In the genomic region with DNA sequence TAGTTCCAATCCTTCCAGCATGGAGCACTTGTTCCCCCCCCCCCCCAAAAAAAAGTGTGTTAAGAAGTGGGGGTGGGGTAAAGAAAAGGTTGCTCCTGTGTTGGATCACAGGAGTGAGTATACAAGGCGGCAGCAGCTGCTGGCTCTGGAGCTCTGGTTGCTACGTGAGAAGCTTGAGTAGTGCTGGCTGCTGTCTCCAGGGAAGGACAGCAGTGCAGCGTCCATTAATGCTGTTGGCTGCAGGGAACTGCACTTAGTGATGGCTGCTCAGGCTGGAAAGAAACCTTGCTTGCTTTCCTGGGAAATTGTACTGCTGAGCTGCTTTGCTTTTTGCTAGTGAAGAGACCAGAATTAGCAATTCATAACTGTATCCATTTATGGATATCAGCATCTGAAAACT, we compare ENCODE assay signal across 7 mouse cellular contexts. TPM values are rescaled to one million over a fixed set of nuclear protein-coding genes. Genes with fewer than 3 reads are reported as not detected.
A peak's percentile ranks its signal among the peaks of the same experiment; 100 is the strongest.
DNase-seq lines count a peak whose midpoint lies in the region; ATAC-seq and TF ChIP-seq lines count a peak whose summit lies in the region.

No protein-coding gene starts in this region.

- H3K27me3 ChIP-seq in ES-Bruce4 (ENCODE audit: control insufficient read depth, insufficient read depth, low read length, poor library complexity, severe bottlenecking) = no peaks in the 10 kb centered on the region
- H3K27me3 ChIP-seq in embryonic facial prominence, embryonic 12.5 days = no peaks in the 10 kb centered on the region
- H3K27me3 ChIP-seq in heart, embryonic 14.5 days (ENCODE audit: control insufficient read depth, insufficient read depth, low read length) = no peaks in the 10 kb centered on the region
- H3K27me3 ChIP-seq in midbrain, embryonic 10.5 days (ENCODE audit: low read depth, poor library complexity, severe bottlenecking) = no peaks in the 10 kb centered on the region

- no peak for TF ChIP-seq EP300 in ES-Bruce4 (IDR thresholded peaks at IDR 0.05; ENCODE audit: insufficient read depth, low read depth, low read length)

- peak; percentile 73 for DNase-seq in 3T3-L1 (ENCODE audit: low read depth, low spot score)
- peak in 1 of 2 experiments; percentile 18 for DNase-seq in layer of hippocampus, adult 2 months (ENCODE audit: low spot score in 2 of 2)
- DNase-seq in midbrain, embryonic 10.5 days (ENCODE audit: low spot score) = peak; percentile 56
- DNase-seq in telencephalon, adult 2 months (ENCODE audit: low read depth, low spot score) = peak; percentile 12

- no peaks in the 10 kb centered on the region for H3K4me1 ChIP-seq in ES-Bruce4 (ENCODE audit: control insufficient read depth, insufficient read depth, low read length)
- peaks cover 38% of the 10 kb centered on the region; the same call in 1 of the 2 replicates for H3K4me1 ChIP-seq in embryonic facial prominence, embryonic 12.5 days
- peaks cover 5 to 49% of the 10 kb centered on the region in 2 experiments; a peak in 3 of 4 replicates for H3K4me1 ChIP-seq in heart, embryonic 14.5 days (ENCODE audit: control insufficient read depth in 2 of 2, insufficient read depth in 2 of 2, low read length in 2 of 2)
- H3K4me1 ChIP-seq in midbrain, embryonic 10.5 days = peaks cover 78% of the 10 kb centered on the region

- 5% methylated on average over 3 of the region's 3 CpGs for WGBS in embryonic facial prominence, embryonic 12.5 days
- WGBS in heart, embryonic 14.5 days = 2% methylated on average over 3 of the region's 3 CpGs
- WGBS in midbrain, embryonic 10.5 days = 0% methylated on average over 3 of the region's 3 CpGs

- H3K4me3 ChIP-seq in ES-Bruce4 (ENCODE audit: low read depth, low read length) = peak overlapping the region; percentile 54
- peak overlapping the region; percentile 90 for H3K4me3 ChIP-seq in embryonic facial prominence, embryonic 12.5 days
- peak overlapping the region; percentile 22 to 96 for H3K4me3 ChIP-seq in heart, embryonic 14.5 days (ENCODE audit: control insufficient read depth in 1 of 2, insufficient read depth in 1 of 2, low read depth in 1 of 2, low read length in 2 of 2)
- H3K4me3 ChIP-seq in layer of hippocampus, adult 2 months = peak overlapping the region; percentile 68
- H3K4me3 ChIP-seq in midbrain, embryonic 10.5 days = peak overlapping the region; percentile 99

- H3K36me3 ChIP-seq in ES-Bruce4 (ENCODE audit: control insufficient read depth, insufficient read depth, low read length, poor library complexity, severe bottlenecking) = peaks cover 3% of the 10 kb centered on the region
- no peaks in the 10 kb centered on the region for H3K36me3 ChIP-seq in embryonic facial prominence, embryonic 12.5 days
- H3K36me3 ChIP-seq in heart, embryonic 14.5 days (ENCODE audit: control insufficient read depth, insufficient read depth, low read length) = peaks cover 12% of the 10 kb centered on the region; the same call in 1 of the 2 replicates
- H3K36me3 ChIP-seq in midbrain, embryonic 10.5 days = peaks cover 7% of the 10 kb centered on the region

- peak overlapping the region; percentile 80 for H3K4me2 ChIP-seq in embryonic facial prominence, embryonic 12.5 days (replicated peaks)
- peak overlapping the region; percentile 75 for H3K4me2 ChIP-seq in heart, embryonic 14.5 days (ENCODE audit: low read length)

- no peak for ATAC-seq in embryonic facial prominence, embryonic 12.5 days (ENCODE audit: insufficient number of reproducible peaks, insufficient read depth, low FRiP score, low TSS enrichment)
- no peak for ATAC-seq in heart, embryonic 14.5 days (ENCODE audit: insufficient number of reproducible peaks, insufficient read depth, low FRiP score, low read depth)

- H3K9ac ChIP-seq in ES-Bruce4 (ENCODE audit: low read depth, poor library complexity, severe bottlenecking) = no peak overlapping the region
- H3K9ac ChIP-seq in embryonic facial prominence, embryonic 12.5 days = peak overlapping the region; percentile 59
- H3K9ac ChIP-seq in heart, embryonic 14.5 days (ENCODE audit: low read length) = peak overlapping the region; percentile 100

- no peaks in the 10 kb centered on the region for H3K9me3 ChIP-seq in ES-Bruce4 (replicated peaks; ENCODE audit: control insufficient read depth, insufficient read depth, low read length, poor library complexity, severe bottlenecking)
- no peaks in the 10 kb centered on the region for H3K9me3 ChIP-seq in embryonic facial prominence, embryonic 12.5 days
- no peaks in the 10 kb centered on the region for H3K9me3 ChIP-seq in heart, embryonic 14.5 days (ENCODE audit: control insufficient read depth, low read length)
- H3K9me3 ChIP-seq in midbrain, embryonic 10.5 days (replicated peaks) = no peaks in the 10 kb centered on the region

- TF ChIP-seq POLR2A in ES-Bruce4 (IDR thresholded peaks at IDR 0.05; ENCODE audit: insufficient read depth, low read length) = no peak

- no peak overlapping the region for H3K27ac ChIP-seq in ES-Bruce4 (ENCODE audit: insufficient read depth, low read length)
- 0 out of 2 replicates have a peak overlapping the region, but pooled peaks have one; percentile 41 for H3K27ac ChIP-seq in embryonic facial prominence, embryonic 12.5 days
- peak overlapping the region; percentile 9 to 41; a peak in 1 of 4 replicates for H3K27ac ChIP-seq in heart, embryonic 14.5 days (replicated peaks in 1 of 2; ENCODE audit: control insufficient read depth in 1 of 2, insufficient read depth in 1 of 2, low read depth in 2 of 2, low read length in 2 of 2)
- H3K27ac ChIP-seq in layer of hippocampus, adult 2 months = peak overlapping the region; percentile 98
- peak overlapping the region; percentile 98 for H3K27ac ChIP-seq in midbrain, embryonic 10.5 days (replicated peaks)

- no peak for TF ChIP-seq CTCF in ES-Bruce4 (IDR thresholded peaks at IDR 0.05; ENCODE audit: low read depth, low read length)
- 0 out of 2 replicates have a peak, but pooled peaks have one; percentile 9 for TF ChIP-seq CTCF in layer of hippocampus, adult 2 months (conservative IDR thresholded peaks at IDR 0.05)

RNA-seq across cellular contexts. Expression of gene Setd5, which starts 2.3 kb away (rescaled TPM):
- 228 and 233 TPM in 2 replicates for polyA plus RNA-seq in ES-Bruce4 (2011; ENCODE audit: insufficient read depth, insufficient read length, low read depth, missing spikeins)
- 73.7 and 77.6 TPM in 2 replicates for polyA plus RNA-seq in embryonic facial prominence, embryonic 12.5 days (2016; fragmentation: Nextera tagmentation; extraction: Ambion mirVana)
- polyA plus RNA-seq in heart, embryonic 14.5 days (2014; fragmentation: Nextera tagmentation; extraction: Ambion mirVana) = 57.0 and 59.1 TPM in 2 replicates
- 100 to 1,000 TPM; 110 to 113 TPM for total RNA-seq in layer of hippocampus, adult 2 months (2021)
- polyA plus RNA-seq in midbrain, embryonic 10.5 days (2016; fragmentation: Nextera tagmentation; extraction: Ambion mirVana) = 74.3 and 79.0 TPM in 2 replicates

RNA-seq across cellular contexts. Expression of gene Thumpd3, which starts 33.5 kb away (rescaled TPM):
- 77.5 and 79.8 TPM in 2 replicates for polyA plus RNA-seq in ES-Bruce4 (2011; ENCODE audit: insufficient read depth, insufficient read length, low read depth, missing spikeins)
- polyA plus RNA-seq in embryonic facial prominence, embryonic 12.5 days (2016; fragmentation: Nextera tagmentation; extraction: Ambion mirVana) = 50.8 and 52.6 TPM in 2 replicates
- polyA plus RNA-seq in heart, embryonic 14.5 days (2014; fragmentation: Nextera tagmentation; extraction: Ambion mirVana) = 30.9 and 31.1 TPM in 2 replicates
- 10 to 100 TPM; 38.2 to 40.6 TPM for total RNA-seq in layer of hippocampus, adult 2 months (2021)
- 73.2 and 74.9 TPM in 2 replicates for polyA plus RNA-seq in midbrain, embryonic 10.5 days (2016; fragmentation: Nextera tagmentation; extraction: Ambion mirVana)
